Mouse (Mus musculus) spleen, postnatal 10 days (tissue): ENCODE measurements around the gene Rfc1.
"Not testable (repeated sequence)": the region's sequence is repeated elsewhere in the genome, so short reads cannot be mapped to it uniquely, and the experiment has no call there.

Experiments used
- DNase-seq, 2 experiments: peaks; one replicate each; pipeline ENCODE4 v3.0.0; 2021 to 2022; ENCODE audit warnings: low spot score in 2 of 2

Gene Rfc1

DNA sequence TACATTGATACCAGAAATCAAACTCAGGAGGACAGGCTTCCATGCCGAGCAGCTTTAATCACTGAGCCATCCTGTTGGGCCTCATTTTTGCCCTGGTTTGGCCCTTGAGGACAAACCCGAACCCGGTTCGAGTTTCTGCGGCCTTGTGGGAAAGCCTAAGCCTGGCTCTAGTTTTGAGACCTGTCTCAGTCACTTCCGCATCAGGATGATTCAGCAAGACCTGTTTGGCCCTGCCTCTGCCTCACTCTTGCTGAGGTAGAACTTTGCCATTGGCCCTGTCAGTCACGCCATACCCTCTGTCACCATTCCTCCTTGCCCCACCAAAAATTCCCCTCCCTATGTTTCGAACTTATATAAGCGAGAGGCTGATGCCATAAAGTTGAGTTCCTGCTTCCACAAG lies 35.3 kb downstream of the Rfc1 start:
- DNase-seq: no peak

- DNase-seq: not testable (repeated sequence)
Observed at GRCm38 (mm10) chr5:65299623-65300022, 35.8 kb downstream of the Rfc1 start.

- no peak for DNase-seq
Observed at GRCm38 (mm10) chr5:65298167-65298950, 37.1 kb downstream of the Rfc1 start.

GRCm38 (mm10) chr5:65294270-65294669 lies 41.2 kb downstream of the Rfc1 start:
- no peak for DNase-seq

GRCm38 (mm10) chr5:65293627-65294026 lies 41.8 kb downstream of the Rfc1 start:
- no peak for DNase-seq

DNA sequence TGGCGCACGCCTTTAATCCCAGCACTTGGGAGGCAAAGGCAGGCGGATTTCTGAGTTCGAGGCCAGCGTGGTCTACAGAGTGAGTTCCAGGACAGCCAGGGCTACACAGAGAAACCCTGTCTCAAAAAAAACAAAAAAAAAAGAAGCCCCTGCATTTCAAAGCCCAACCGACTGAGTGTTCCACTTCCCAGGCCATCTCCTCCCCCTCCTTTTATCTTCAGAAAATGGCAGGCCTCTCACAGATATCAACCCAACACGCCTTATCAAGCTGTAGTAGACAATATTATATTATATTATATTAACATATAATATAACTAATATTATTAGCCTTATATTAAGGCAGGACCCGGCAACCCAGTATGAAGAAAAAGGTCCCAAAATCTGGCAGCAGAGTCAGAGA lies 46.5 kb downstream of the Rfc1 start:
- DNase-seq: not testable (repeated sequence)

- DNase-seq: no peak
Observed at GRCm38 (mm10) chr5:65287751-65288701, 47.4 kb downstream of the Rfc1 start.

GRCm38 (mm10) chr5:65284171-65284570 lies 51.3 kb downstream of the Rfc1 start:
- peak; percentile 34 to 65 for DNase-seq

DNA sequence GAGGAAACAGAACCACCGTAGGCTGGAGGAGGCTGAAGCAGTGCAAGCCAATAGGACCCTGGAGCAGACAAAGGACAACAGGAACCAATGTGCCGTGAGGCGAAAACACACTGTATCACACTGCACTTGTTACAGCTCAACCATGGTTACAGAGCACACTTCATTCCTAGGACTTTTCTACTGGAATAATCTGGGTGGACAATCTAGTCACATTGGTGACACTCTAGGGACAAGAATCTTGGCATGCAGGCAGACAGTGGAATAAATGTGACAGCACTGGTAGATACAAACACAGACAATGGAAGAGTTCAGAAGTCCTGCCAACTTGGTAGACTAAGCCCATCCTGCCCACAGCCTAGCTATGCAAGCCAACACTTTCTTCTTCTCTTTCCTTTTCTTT lies 54.3 kb downstream of the Rfc1 start:
- DNase-seq: no peak

DNA sequence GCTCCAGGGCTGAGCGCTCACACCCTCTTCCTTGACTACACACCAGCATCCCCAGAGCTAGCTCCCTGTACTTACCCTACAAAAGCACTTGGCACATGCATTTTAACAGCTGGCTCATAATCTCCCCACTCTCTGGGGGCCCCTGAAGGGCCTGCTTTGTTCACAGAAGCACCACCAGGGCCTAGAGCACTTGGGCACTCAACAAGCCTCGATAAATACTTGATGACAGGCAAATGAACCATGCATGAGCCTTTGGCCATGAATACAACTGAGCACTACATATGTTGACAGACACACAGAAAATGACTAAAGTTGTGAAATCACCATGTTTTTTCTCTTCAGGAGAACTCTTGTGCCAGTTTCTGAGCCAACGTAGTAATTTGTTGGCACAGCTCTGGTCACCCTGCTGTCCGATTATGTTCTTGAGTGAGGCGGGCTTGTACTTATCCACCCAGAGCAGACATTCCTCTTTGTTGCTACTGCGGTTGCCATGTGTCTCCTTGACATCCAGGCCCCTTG lies 56.3 kb downstream of the Rfc1 start:
- no peak for DNase-seq

- no peak for DNase-seq
Observed at GRCm38 (mm10) chr5:65273966-65274365, 61.5 kb downstream of the Rfc1 start.

DNA sequence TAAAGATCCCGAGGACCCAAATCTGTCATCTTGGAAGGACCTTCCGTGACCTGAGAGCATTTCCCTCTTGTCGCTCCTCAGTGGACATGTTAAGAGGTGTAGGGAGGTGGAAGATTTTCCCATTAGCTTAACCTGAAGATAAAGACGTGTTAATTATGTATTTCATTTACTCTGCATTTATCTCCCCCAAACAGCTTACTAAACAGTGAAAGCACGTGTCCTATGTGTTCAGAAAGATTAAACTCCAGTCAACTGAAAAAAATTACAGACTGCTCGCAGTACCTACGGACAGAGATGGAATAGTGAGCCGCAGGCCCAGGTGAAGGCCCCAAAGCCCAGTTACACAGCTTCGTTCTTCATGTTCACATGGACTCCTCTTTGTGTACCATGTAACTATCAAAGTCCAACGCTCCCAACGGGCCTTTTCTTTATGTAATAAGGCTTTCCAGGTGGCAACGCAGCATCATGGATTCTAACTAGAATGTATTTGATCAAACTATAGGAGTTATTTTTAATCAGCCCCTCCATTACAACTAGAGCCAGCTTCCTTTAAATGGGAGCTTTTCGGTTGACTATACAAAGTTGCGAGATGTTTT lies 77.5 kb downstream of the Rfc1 start:
- DNase-seq: no peak

- no peak for DNase-seq
Observed at GRCm38 (mm10) chr5:65250185-65250855, 85.2 kb downstream of the Rfc1 start.

DNA sequence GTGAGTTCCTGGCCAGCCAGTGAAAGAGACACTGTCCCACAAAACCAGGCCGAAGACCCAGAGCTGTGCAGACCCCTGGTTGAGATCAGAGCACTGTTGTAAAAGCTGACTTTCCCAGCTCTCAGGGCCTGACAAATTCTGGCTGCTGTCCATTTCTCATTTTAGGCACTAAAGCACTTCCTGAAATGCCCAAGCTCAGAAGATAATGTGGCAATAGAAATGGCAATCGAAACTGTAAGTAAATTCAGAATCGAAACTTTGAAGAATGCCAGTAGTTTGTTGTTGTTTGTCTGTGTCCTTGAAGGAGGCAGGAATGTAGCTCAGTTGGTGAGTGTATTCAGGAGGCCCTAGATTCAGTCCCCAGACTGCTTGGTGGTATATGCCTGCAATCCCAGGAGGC lies 88.2 kb downstream of the Rfc1 start:
- no peak for DNase-seq

DNA sequence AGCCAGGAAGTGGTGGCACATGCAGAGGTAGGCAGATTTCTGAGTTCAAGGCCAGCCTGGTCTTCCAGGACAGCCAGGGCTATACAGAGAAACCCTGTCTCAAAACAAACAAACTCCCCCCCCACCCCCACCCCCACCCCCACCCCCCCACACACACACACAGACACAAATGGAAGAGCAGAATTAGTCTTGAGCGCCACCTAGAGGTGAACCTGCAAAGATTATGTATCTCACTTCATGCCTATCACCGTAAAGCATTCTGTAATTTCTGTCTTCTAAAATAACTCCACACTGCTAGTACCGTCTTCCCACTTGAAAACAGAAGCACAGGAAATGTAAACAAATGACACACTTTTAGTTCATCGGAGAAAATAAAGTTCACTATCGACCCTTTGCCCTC lies 92.7 kb downstream of the Rfc1 start:
- DNase-seq: peak in 1 of 2 experiments; percentile 48

DNA sequence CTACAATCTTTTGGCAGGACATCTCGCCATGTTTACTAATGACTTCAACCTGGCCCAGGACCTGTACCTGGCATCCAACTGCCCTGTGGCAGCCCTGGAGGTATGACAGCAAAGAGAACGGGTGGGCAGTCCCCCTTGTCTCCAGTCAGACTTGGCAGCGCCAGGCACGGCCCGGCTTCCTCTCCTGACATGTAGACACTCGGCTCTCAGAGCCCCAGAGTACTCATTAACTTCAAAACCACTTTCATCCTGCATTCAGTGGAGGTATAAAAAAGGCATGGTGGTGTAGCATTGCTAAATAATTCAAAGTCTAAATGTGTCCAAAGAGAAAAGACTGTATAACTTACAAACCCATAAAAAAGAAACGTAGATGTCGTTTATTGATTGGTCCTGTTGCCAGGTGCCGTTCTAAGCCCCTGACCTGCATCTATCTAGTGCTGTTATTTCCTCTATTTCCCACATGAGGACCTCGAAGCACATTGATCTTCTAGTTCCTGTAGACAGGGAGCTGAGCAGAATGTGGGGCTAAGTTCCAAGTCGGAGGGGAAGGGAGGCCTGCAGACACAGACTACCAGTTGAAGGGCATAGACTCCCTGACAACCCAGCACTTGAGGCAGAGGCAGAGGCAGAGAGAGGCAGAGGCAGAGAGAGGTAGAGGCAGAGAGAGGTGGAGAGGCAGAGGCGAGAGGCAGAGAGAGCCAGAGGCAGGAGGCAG lies 104.0 kb downstream of the Rfc1 start:
- no peak for DNase-seq

DNA sequence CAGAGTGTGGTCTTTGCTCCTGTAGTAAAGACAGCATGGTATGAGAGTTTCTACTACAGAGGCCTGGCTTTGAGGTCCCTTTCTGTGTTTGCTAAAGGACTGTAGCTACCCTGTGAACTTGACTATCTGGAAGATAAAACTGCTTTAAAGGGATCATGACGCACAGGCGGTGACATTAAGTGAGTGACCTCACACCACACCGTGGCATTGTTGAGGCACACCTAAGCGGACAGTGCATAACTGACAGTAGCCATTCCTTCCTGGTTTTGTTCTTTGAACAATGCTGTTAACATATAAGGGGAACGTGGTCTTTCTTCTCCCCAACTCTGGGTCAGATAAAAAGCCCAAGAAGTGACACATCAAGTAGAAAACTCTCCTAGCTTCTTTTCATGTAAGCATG lies 111.4 kb downstream of the Rfc1 start:
- DNase-seq: no peak

- no peak for DNase-seq
Observed at GRCm38 (mm10) chr5:65221037-65221436, 114.4 kb downstream of the Rfc1 start.

DNA sequence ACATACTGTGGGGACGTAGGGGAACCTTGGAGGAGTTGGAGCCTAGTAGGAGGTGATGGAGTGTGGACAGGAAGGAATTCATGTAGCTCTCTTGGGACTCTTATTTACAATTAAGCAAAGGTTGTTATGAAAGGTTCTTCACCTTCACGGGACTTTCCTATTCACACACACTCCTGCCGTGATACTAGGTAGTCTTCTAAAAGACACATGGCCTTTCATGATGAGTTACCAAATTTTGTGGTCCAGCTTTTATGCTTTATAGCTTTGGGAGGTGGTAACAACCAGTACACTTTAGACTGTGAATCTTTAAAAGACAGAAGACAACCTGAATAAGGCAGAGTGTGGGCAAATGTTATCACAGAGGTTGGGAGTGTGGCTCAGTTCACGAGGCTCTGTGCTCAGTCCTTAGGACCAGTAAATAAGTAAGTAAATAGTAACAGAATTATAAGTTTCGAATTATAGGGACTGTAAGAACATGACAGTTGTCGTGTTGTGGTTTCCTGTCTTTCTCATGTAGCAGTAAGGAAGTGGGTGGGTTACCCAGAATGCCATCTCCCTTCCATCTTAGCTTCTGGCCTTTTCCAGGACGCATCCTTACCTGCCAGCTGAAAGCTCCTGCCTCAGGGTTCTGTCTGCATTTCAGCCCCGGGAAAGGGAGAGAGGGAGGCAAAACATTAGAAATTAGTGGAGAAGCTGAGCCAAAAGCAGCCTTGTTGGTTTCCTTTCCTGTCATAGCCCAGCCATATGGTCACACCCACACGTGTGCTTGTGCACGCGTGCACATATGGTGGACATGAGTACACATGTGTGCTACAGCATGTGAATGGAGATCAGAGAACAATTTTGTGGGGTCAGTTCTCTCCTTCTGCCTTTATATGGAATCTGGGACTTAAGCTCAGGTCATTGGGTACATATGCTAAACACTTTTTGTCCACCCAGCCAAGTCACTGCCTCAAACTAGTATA lies 117.9 kb downstream of the Rfc1 start:
- no peak for DNase-seq

- peak; percentile 23 to 60 for DNase-seq
Observed at GRCm38 (mm10) chr5:65213321-65213720, 122.1 kb downstream of the Rfc1 start.
